Mouse (Mus musculus) heart, adult 2 months (tissue): ENCODE measurements at regions not wholly inside any gene's neighbourhood (a gene's known extent, or its start where the extent isn't known, plus 50 kb on each side); places are given as distances from the start of the nearest gene placed in this dataset.

ENCODE experiments used
- DNase-seq, 2 experiments: peaks; one replicate each; pipeline ENCODE4 v3.0.0; 2021
- H3K27ac ChIP-seq: fragments of 200-600 bp; 2 replicates; pipeline ENCODE4 v1.8.1; 2022
- H3K27me3 ChIP-seq: fragments of 200-500 bp; 2 replicates; pipeline ENCODE4 v1.6.1; 2012; ENCODE audit warnings: mild to moderate bottlenecking, low read length, inconsistent platforms, mixed read lengths; ENCODE audit not compliant: control insufficient read depth, insufficient read depth
- H3K36me3 ChIP-seq: fragments of 200-500 bp; 2 replicates; pipeline ENCODE4 v1.6.1; 2012; ENCODE audit warnings: low read length, inconsistent platforms; ENCODE audit not compliant: control insufficient read depth, insufficient read depth
- H3K4me1 ChIP-seq: fragments of 200-500 bp; 2 replicates; pipeline ENCODE4 v1.6.1; 2011; ENCODE audit warnings: low read length; ENCODE audit not compliant: control insufficient read depth, insufficient read depth
- H3K4me3 ChIP-seq: fragments of 200-600 bp; 2 replicates; pipeline ENCODE4 v1.8.1; 2022
- H3K79me2 ChIP-seq: fragments of 200-500 bp; replicated peaks from 2 replicates; pipeline ENCODE4 v1.6.1; 2012; ENCODE audit warnings: mild to moderate bottlenecking, inconsistent platforms, low read length, moderate library complexity, mixed read lengths; ENCODE audit not compliant: control insufficient read depth, insufficient read depth
- H3K9ac ChIP-seq: fragments of 200-500 bp; 2 replicates; pipeline ENCODE4 v1.6.1; 2012; ENCODE audit warnings: low read depth, mild to moderate bottlenecking, control low read depth, inconsistent platforms, low read length, mixed read lengths
- CTCF ChIP-seq: fragments of 200-600 bp; IDR thresholded peaks from 2 replicates; pipeline ENCODE4 v1.8.1; 2022; ENCODE audit warnings: antibody characterized with exemption, mild to moderate bottlenecking, moderate library complexity
- EP300 ChIP-seq: fragments of 200-500 bp; IDR thresholded peaks from 2 replicates; pipeline ENCODE4 v1.6.1; 2011; ENCODE audit warnings: low read depth, low read length, control low read depth; ENCODE audit not compliant: insufficient read depth
- POLR2A ChIP-seq: fragments of 200-500 bp; IDR thresholded peaks from 2 replicates; pipeline ENCODE4 v1.6.1; 2011; ENCODE audit warnings: mild to moderate bottlenecking, low read depth, low read length, control low read depth; ENCODE audit not compliant: insufficient read depth
- WGBS: fragments of 180-500 bp; shearing (Covaris S2); methylation state at CpG from one replicate; pipeline ENCODE4 v1.1.7; 2018; 5-methylcytosine and 5-hydroxymethylcytosine counted together
- intact Hi-C: fragments of 180-260 bp; cut with DNase I; formaldehyde crosslinking; loops from one replicate; pipeline ENCODE4 v1.15.1; 2025

DNA sequence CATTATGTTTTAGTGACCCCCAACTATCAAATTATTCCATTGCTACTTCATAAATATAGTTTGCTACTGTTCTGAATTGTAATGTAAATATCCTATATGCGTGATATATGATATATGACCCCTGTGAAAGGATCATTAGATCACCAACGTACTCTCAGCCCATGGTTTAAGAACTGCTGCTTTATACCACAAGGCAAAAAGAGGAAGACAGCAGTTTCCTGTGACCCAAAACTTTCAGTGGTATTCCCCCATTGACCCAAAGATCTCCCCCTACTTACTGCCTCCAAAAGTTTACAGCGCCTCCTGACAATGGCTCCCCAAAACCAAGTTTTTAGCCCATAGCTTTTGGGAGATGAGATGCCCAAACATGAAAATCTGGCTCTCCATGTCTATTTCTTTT is 177.8 kb upstream of the Ghitm start:
- no peaks in the 10 kb centered on the region for H3K79me2 ChIP-seq
- no peak overlapping the region for H3K4me3 ChIP-seq
- no peaks in the 10 kb centered on the region for H3K4me1 ChIP-seq
- H3K27ac ChIP-seq: no peak overlapping the region
- intact Hi-C loops: no loop called here
- WGBS: 77% methylated on average over 3 of the region's 3 CpGs
- no peak for DNase-seq
- H3K27me3 ChIP-seq: no peaks in the 10 kb centered on the region
- no peaks in the 10 kb centered on the region for H3K36me3 ChIP-seq
- H3K9ac ChIP-seq: no peak overlapping the region
- TF ChIP-seq EP300: no peak
- no peak for TF ChIP-seq CTCF
- no peak for TF ChIP-seq POLR2A

- no peaks in the 10 kb centered on the region for H3K36me3 ChIP-seq
- H3K9ac ChIP-seq: no peak overlapping the region
- no peak overlapping the region for H3K27ac ChIP-seq
- 20% methylated on average over 2 of the region's 2 CpGs for WGBS
- no peaks in the 10 kb centered on the region for H3K79me2 ChIP-seq
- no peaks in the 10 kb centered on the region for H3K4me1 ChIP-seq
- intact Hi-C loops: no loop called here
- 0 out of 2 replicates have a peak, but pooled peaks have one; percentile 4 for TF ChIP-seq CTCF
- no peak for TF ChIP-seq POLR2A
- H3K27me3 ChIP-seq: no peaks in the 10 kb centered on the region
- H3K4me3 ChIP-seq: no peak overlapping the region
- DNase-seq: no peak
Measured at GRCm38 (mm10) chr14:37306622-37307274, 171.7 kb upstream of the Ghitm start.

GRCm38 (mm10) chr14:37298631-37299030 is 163.6 kb upstream of the Ghitm start:
- intact Hi-C loops: no loop called here
- Histone ChIP-seq H3K4me3 (no peak overlapping the region), H3K36me3 (no peaks in the 10 kb centered on the region), H3K9ac (no peak overlapping the region), H3K79me2 (no peaks in the 10 kb centered on the region), H3K27me3 (no peaks in the 10 kb centered on the region), H3K4me1 (no peaks in the 10 kb centered on the region; the same call in 1 of the 2 replicates), H3K27ac (no peak overlapping the region)
- TF ChIP-seq EP300 (no peak), CTCF (no peak), POLR2A (no peak)
- DNase-seq: no peak

DNA sequence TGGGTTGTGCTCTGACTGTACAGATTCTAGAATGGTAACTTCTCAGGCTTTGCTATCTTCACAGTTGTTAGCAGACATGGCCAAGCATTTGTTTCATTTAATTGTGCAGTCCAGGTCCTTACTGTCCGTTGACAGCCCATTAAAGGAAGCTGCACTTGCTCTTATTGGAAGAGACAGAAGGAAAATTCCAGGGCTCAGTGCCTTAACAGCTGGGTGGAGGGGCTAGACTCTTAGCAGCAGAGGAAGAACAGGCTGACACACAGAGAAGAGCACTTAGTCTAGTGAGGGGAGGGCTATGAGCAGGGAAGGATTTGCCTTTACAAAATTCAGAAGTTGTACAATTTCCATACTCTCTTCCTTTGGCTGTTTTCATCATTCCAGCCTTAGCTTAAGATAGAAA is 161.5 kb upstream of the Ghitm start:
- no peaks in the 10 kb centered on the region for H3K79me2 ChIP-seq
- H3K4me1 ChIP-seq: no peaks in the 10 kb centered on the region; the same call in 1 of the 2 replicates
- WGBS: 33% methylated on average over 1 of the region's 1 CpGs
- H3K27ac ChIP-seq: no peak overlapping the region
- H3K4me3 ChIP-seq: no peak overlapping the region
- H3K27me3 ChIP-seq: no peaks in the 10 kb centered on the region
- H3K36me3 ChIP-seq: no peaks in the 10 kb centered on the region
- intact Hi-C loops: no loop called here
- no peak overlapping the region for H3K9ac ChIP-seq
- no peak for TF ChIP-seq POLR2A
- TF ChIP-seq EP300: no peak
- no peak for TF ChIP-seq CTCF
- DNase-seq: no peak

GRCm38 (mm10) chr14:37292084-37292860 is 157.2 kb upstream of the Ghitm start:
- TF ChIP-seq POLR2A: no peak
- TF ChIP-seq EP300: no peak
- peak; percentile 44 for TF ChIP-seq CTCF
- DNase-seq: peak in 1 of 2 experiments; percentile 4
- H3K27me3 ChIP-seq: no peaks in the 10 kb centered on the region
- no peak overlapping the region for H3K9ac ChIP-seq
- no peaks in the 10 kb centered on the region for H3K36me3 ChIP-seq
- WGBS: 51% methylated on average over 4 of the region's 4 CpGs
- intact Hi-C loops: no loop called here
- no peaks in the 10 kb centered on the region for H3K79me2 ChIP-seq
- no peak overlapping the region for H3K4me3 ChIP-seq
- H3K27ac ChIP-seq: no peak overlapping the region
- H3K4me1 ChIP-seq: no peaks in the 10 kb centered on the region; the same call in 1 of the 2 replicates

DNA sequence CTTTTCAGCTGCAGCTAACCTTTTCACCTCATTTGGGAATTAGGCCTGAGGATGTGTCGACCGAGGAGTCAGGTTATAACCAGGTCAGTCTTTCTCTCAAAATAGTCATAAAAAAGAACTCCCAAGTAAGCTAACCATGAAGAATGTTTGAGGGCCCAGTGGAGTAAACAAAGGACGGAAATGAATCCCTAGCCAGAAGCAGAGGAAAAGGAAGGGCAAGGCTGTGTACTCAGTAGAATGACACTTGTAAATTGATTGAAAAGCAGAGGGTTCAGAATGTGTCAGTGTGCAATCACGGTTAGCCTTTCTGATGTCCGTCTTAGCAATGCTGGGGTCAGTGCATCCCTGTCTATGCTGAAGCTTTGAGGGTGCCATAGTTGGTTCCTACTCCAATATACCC is 149.3 kb upstream of the Ghitm start:
- intact Hi-C loops: no loop called here
- peaks cover 6% of the 10 kb centered on the region for H3K4me1 ChIP-seq
- H3K27me3 ChIP-seq: no peaks in the 10 kb centered on the region
- H3K9ac ChIP-seq: no peak overlapping the region
- WGBS: 34% methylated on average over 5 of the region's 5 CpGs
- H3K79me2 ChIP-seq: no peaks in the 10 kb centered on the region
- DNase-seq: peak in 1 of 2 experiments; percentile 7
- peak overlapping the region; percentile 60 for H3K27ac ChIP-seq
- peaks cover 2% of the 10 kb centered on the region for H3K36me3 ChIP-seq
- TF ChIP-seq CTCF (no peak), EP300 (no peak), POLR2A (no peak)
- no peak overlapping the region for H3K4me3 ChIP-seq
